Mouse (Mus musculus): ENCODE results near the gene C1qtnf2. TPM values are rescaled to one million over a fixed set of nuclear protein-coding genes. Genes with fewer than 3 reads are reported as not detected.

Gene C1qtnf2
- polyA plus RNA-seq, 1 experiment from 2014 or later, result 3.6 TPM

GRCm38 (mm10) chr11:43495037-43495436 is 21.0 kb downstream of the C1qtnf2 start:
- Histone ChIP-seq H3K27ac (ENCODE audit: low read depth, low read length) (no peak overlapping the region), H3K9me3 (ENCODE audit: control insufficient read depth, low read length) (no peaks in the 10 kb centered on the region), H3K4me2 (ENCODE audit: low read depth, low read length) (no peak overlapping the region), H3K4me3 (ENCODE audit: low read depth, low read length) (no peak overlapping the region), H3K4me1 (ENCODE audit: control insufficient read depth, insufficient read depth, low read length) (no peaks in the 10 kb centered on the region), H3K9ac (replicated peaks; ENCODE audit: low read depth, low read length) (no peak overlapping the region), H3K36me3 (ENCODE audit: control insufficient read depth, insufficient read depth, low read length) (no peaks in the 10 kb centered on the region), H3K27me3 (ENCODE audit: control insufficient read depth, insufficient read depth, low read length) (no peaks in the 10 kb centered on the region)
- ATAC-seq (ENCODE audit: low read depth), result 0 out of 2 replicates have a peak, but pooled peaks have one; percentile 7
- 54% methylated on average over 8 of the region's 8 CpGs for WGBS

GRCm38 (mm10) chr11:43495532-43495931 is 21.5 kb downstream of the C1qtnf2 start:
- H3K27ac ChIP-seq (ENCODE audit: low read depth, low read length), result no peak overlapping the region
- H3K9me3 ChIP-seq (ENCODE audit: control insufficient read depth, low read length), result no peaks in the 10 kb centered on the region
- no peaks in the 10 kb centered on the region for H3K36me3 ChIP-seq (ENCODE audit: control insufficient read depth, insufficient read depth, low read length)
- ATAC-seq (ENCODE audit: low read depth), result no peak
- H3K4me1 ChIP-seq (ENCODE audit: control insufficient read depth, insufficient read depth, low read length), result no peaks in the 10 kb centered on the region
- H3K27me3 ChIP-seq (ENCODE audit: control insufficient read depth, insufficient read depth, low read length), result no peaks in the 10 kb centered on the region
- 52% methylated on average over 3 of the region's 3 CpGs for WGBS
- no peak overlapping the region for H3K4me3 ChIP-seq (ENCODE audit: low read depth, low read length)
- H3K4me2 ChIP-seq (ENCODE audit: low read depth, low read length), result no peak overlapping the region
- no peak overlapping the region for H3K9ac ChIP-seq (replicated peaks; ENCODE audit: low read depth, low read length)

- 85% methylated on average over 6 of the region's 6 CpGs for WGBS
- no peak overlapping the region for H3K27ac ChIP-seq (ENCODE audit: low read depth, low read length)
- H3K9ac ChIP-seq (replicated peaks; ENCODE audit: low read depth, low read length), result no peak overlapping the region
- no peak overlapping the region for H3K4me2 ChIP-seq (ENCODE audit: low read depth, low read length)
- no peaks in the 10 kb centered on the region for H3K4me1 ChIP-seq (ENCODE audit: control insufficient read depth, insufficient read depth, low read length)
- no peaks in the 10 kb centered on the region for H3K36me3 ChIP-seq (ENCODE audit: control insufficient read depth, insufficient read depth, low read length)
- no peaks in the 10 kb centered on the region for H3K9me3 ChIP-seq (ENCODE audit: control insufficient read depth, low read length)
- H3K27me3 ChIP-seq (ENCODE audit: control insufficient read depth, insufficient read depth, low read length), result no peaks in the 10 kb centered on the region
- H3K4me3 ChIP-seq (ENCODE audit: low read depth, low read length), result no peak overlapping the region
- ATAC-seq (ENCODE audit: low read depth), result no peak
Observed at GRCm38 (mm10) chr11:43501256-43501655, 27.2 kb downstream of the C1qtnf2 start.

- WGBS, result 87% methylated on average over 7 of the region's 7 CpGs
- Histone ChIP-seq H3K27ac (ENCODE audit: low read depth, low read length) (no peak overlapping the region), H3K36me3 (ENCODE audit: control insufficient read depth, insufficient read depth, low read length) (no peaks in the 10 kb centered on the region), H3K4me2 (ENCODE audit: low read depth, low read length) (no peak overlapping the region), H3K4me3 (ENCODE audit: low read depth, low read length) (no peak overlapping the region), H3K9me3 (ENCODE audit: control insufficient read depth, low read length) (no peaks in the 10 kb centered on the region), H3K27me3 (ENCODE audit: control insufficient read depth, insufficient read depth, low read length) (no peaks in the 10 kb centered on the region), H3K4me1 (ENCODE audit: control insufficient read depth, insufficient read depth, low read length) (no peaks in the 10 kb centered on the region), H3K9ac (replicated peaks; ENCODE audit: low read depth, low read length) (no peak overlapping the region)
- no peak for ATAC-seq (ENCODE audit: low read depth)
Observed at GRCm38 (mm10) chr11:43505188-43505587, 31.1 kb downstream of the C1qtnf2 start.

- no peak overlapping the region for H3K4me2 ChIP-seq (ENCODE audit: low read depth, low read length)
- no peak overlapping the region for H3K9ac ChIP-seq (replicated peaks; ENCODE audit: low read depth, low read length)
- H3K4me3 ChIP-seq (ENCODE audit: low read depth, low read length), result no peak overlapping the region
- no peaks in the 10 kb centered on the region for H3K27me3 ChIP-seq (ENCODE audit: control insufficient read depth, insufficient read depth, low read length)
- H3K4me1 ChIP-seq (ENCODE audit: control insufficient read depth, insufficient read depth, low read length), result no peaks in the 10 kb centered on the region
- WGBS, result 88% methylated on average over 6 of the region's 6 CpGs
- H3K9me3 ChIP-seq (ENCODE audit: control insufficient read depth, low read length), result no peaks in the 10 kb centered on the region
- no peak overlapping the region for H3K27ac ChIP-seq (ENCODE audit: low read depth, low read length)
- no peaks in the 10 kb centered on the region for H3K36me3 ChIP-seq (ENCODE audit: control insufficient read depth, insufficient read depth, low read length)
- no peak for ATAC-seq (ENCODE audit: low read depth)
Observed at GRCm38 (mm10) chr11:43507976-43508375, 33.9 kb downstream of the C1qtnf2 start.

GRCm38 (mm10) chr11:43509878-43510277 is 35.8 kb downstream of the C1qtnf2 start:
- Histone ChIP-seq H3K27me3 (ENCODE audit: control insufficient read depth, insufficient read depth, low read length) (no peaks in the 10 kb centered on the region), H3K9ac (replicated peaks; ENCODE audit: low read depth, low read length) (no peak overlapping the region), H3K4me3 (ENCODE audit: low read depth, low read length) (no peak overlapping the region), H3K9me3 (ENCODE audit: control insufficient read depth, low read length) (no peaks in the 10 kb centered on the region), H3K4me1 (ENCODE audit: control insufficient read depth, insufficient read depth, low read length) (no peaks in the 10 kb centered on the region), H3K36me3 (ENCODE audit: control insufficient read depth, insufficient read depth, low read length) (no peaks in the 10 kb centered on the region), H3K27ac (ENCODE audit: low read depth, low read length) (no peak overlapping the region), H3K4me2 (ENCODE audit: low read depth, low read length) (no peak overlapping the region)
- no peak for ATAC-seq (ENCODE audit: low read depth)
- WGBS, result 90% methylated on average over 5 of the region's 5 CpGs

- Histone ChIP-seq H3K27ac (ENCODE audit: low read depth, low read length) (no peak overlapping the region), H3K4me3 (ENCODE audit: low read depth, low read length) (no peak overlapping the region), H3K4me1 (ENCODE audit: control insufficient read depth, insufficient read depth, low read length) (no peaks in the 10 kb centered on the region), H3K4me2 (ENCODE audit: low read depth, low read length) (no peak overlapping the region), H3K9ac (replicated peaks; ENCODE audit: low read depth, low read length) (no peak overlapping the region), H3K27me3 (ENCODE audit: control insufficient read depth, insufficient read depth, low read length) (no peaks in the 10 kb centered on the region), H3K9me3 (ENCODE audit: control insufficient read depth, low read length) (no peaks in the 10 kb centered on the region), H3K36me3 (ENCODE audit: control insufficient read depth, insufficient read depth, low read length) (no peaks in the 10 kb centered on the region)
- ATAC-seq (ENCODE audit: low read depth), result no peak
- WGBS, result 76% methylated on average over 2 of the region's 2 CpGs
Observed at GRCm38 (mm10) chr11:43512661-43513190, 38.6 kb downstream of the C1qtnf2 start.

GRCm38 (mm10) chr11:43516344-43517021 is 42.4 kb downstream of the C1qtnf2 start:
- Histone ChIP-seq H3K4me3 (ENCODE audit: low read depth, low read length) (no peak overlapping the region), H3K9me3 (ENCODE audit: control insufficient read depth, low read length) (no peaks in the 10 kb centered on the region), H3K4me2 (ENCODE audit: low read depth, low read length) (no peak overlapping the region), H3K4me1 (ENCODE audit: control insufficient read depth, insufficient read depth, low read length) (no peaks in the 10 kb centered on the region), H3K36me3 (ENCODE audit: control insufficient read depth, insufficient read depth, low read length) (no peaks in the 10 kb centered on the region), H3K27me3 (ENCODE audit: control insufficient read depth, insufficient read depth, low read length) (no peaks in the 10 kb centered on the region), H3K9ac (replicated peaks; ENCODE audit: low read depth, low read length) (no peak overlapping the region), H3K27ac (ENCODE audit: low read depth, low read length) (no peak overlapping the region)
- ATAC-seq (ENCODE audit: low read depth), result no peak
- WGBS, result 37% methylated on average over 8 of the region's 8 CpGs

- 71% methylated on average over 11 of the region's 11 CpGs for WGBS
- Histone ChIP-seq H3K27me3 (ENCODE audit: control insufficient read depth, insufficient read depth, low read length) (no peaks in the 10 kb centered on the region), H3K4me3 (ENCODE audit: low read depth, low read length) (no peak overlapping the region), H3K9me3 (ENCODE audit: control insufficient read depth, low read length) (no peaks in the 10 kb centered on the region), H3K9ac (replicated peaks; ENCODE audit: low read depth, low read length) (no peak overlapping the region), H3K4me1 (ENCODE audit: control insufficient read depth, insufficient read depth, low read length) (no peaks in the 10 kb centered on the region), H3K4me2 (ENCODE audit: low read depth, low read length) (no peak overlapping the region), H3K36me3 (ENCODE audit: control insufficient read depth, insufficient read depth, low read length) (no peaks in the 10 kb centered on the region), H3K27ac (ENCODE audit: low read depth, low read length) (no peak overlapping the region)
- no peak for ATAC-seq (ENCODE audit: low read depth)
Observed at GRCm38 (mm10) chr11:43517641-43518040, 43.6 kb downstream of the C1qtnf2 start.

Data from neural tube, embryonic 14.5 days (tissue).